Mouse (Mus musculus) monocyte, adult 5-6 weeks (primary cell): ENCODE measurements around the gene Zfp704. TPM values are rescaled to one million over a fixed set of nuclear protein-coding genes. Genes with fewer than 3 reads are reported as not detected.

ENCODE experiments used
- ATAC-seq: fragments of 153-309, 156-312 bp; replicated peaks from 2 replicates; pipeline ENCODE4 v1.8.0; 2017; ENCODE audit warnings: mild to moderate bottlenecking; ENCODE audit not compliant: low TSS enrichment, insufficient number of reproducible peaks, severe bottlenecking, poor library complexity, low FRiP score
- total RNA-seq: library from RNA; stranded (forward); fragments of 200-1000, 200-491, 200-594 nt; gene quantifications from 3 replicates; pipeline ENCODE4 v1.2.3, GENCODE M21; 2017

The Zfp704 gene
- 0.78 to 2.9 TPM (median 2.5 TPM) in 3 replicates for total RNA-seq

DNA sequence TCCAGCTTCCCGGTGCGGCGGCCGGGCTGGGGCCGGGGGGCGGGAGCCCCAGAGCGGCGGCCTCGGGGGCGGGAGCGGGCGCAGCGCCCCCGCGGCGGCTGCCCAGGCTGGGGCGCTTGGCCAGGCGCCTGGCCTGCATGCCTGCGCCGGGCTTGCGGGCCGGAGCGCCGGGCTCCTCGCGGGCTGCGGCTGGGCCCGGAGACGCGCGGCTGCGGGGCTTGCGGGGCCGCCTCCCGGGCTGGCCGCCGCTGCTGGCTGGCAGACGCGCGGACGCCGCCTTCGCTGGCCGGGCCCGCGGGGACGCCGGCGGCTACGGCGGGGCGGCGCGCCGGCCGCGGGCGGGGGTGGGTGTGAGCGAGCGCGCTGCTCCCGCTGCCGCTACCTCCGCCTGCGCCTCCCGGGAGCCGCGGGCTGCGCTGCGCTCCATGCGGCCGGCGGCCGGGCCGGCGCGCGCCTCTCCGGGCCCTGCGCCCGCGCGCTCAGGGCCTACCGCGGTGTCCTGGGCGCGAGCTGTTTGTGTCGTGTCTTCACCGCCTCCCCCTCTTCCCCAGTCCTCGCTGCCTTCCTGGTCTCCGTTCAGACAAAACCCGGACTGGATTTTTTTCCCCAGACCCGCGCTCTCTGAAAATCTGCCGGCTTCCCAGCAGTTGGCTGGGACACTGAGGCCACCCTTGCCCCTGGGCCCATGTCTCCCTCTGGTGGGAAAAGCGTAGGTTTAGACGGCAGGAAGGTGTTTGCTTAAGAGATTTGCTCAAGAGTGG, at the start of gene Zfp704:
Zfp704 (minus strand) TSS at position 505 of the 761 bp plus-strand sequence.
- ATAC-seq: no peak

DNA sequence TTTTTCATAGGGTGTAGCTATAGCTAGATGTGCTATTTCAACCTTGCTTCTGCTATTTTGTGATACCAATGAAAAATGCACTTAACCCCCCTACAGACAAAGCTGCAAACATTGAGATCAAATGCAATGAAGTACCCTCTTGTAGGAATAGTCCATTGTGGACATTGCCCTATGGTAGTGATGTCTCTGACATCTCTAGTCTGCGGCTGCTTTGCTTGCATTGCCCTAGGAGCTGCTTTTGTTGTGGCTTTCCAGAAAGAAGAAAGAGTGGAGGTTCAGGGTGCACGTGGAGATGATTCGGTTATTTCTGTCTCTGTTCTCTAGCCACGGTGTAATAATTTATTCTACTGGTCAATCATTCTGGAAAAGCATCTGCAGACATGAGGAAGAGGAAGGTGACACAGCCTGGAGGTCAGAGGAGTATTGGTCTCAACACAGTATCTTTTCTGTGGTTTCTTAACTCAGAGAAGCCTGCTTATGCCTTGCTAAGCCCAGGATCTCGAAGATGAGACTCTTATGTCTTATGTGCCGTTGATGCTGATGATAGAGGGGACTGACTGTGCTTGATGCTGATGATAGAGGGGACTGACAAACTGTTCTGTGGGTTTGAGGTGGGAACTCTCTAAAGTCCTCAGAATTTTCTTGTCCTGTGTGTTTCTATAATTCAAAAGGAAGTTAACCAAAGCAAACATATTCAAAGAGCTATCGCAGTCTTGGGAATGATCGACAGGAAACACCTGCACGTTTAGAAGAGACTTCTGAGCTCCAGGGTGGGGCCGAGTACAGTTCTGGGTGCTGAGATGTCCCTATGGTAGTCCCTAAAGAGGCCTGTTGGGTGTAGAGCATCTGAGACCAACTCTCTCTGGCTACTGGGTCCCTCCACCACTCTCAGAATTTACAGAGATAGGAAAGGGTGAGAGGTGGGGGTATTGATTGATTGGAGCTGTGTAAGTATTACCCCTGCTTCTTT, 23.4 kb upstream of the Zfp704 start:
- ATAC-seq: no peak

DNA sequence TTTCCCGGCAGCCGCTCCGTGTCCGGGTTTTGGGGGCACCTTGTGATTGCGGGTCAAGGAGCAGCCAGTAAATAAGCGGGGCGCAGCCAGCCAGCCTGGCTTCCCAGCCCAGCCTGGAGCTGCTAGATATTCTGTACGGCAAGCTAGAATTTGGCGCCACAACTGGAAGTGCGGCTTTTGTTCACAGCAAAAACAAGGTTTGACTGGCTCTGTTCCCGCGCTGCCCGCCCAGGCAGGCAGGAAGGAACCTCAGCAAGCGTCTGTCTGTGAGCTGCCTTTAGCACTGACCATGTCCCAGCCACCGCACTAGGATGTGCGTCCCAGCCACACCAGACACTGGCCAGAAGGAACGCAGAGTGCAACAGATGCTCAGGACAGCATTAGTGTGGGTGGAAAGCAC, 20.1 kb upstream of the Zfp704 start:
- no peak for ATAC-seq

GRCm38 (mm10) chr3:9628041-9628440, 18.2 kb upstream of the Zfp704 start:
- ATAC-seq: no peak

GRCm38 (mm10) chr3:9626149-9626548, 16.3 kb upstream of the Zfp704 start:
- ATAC-seq: no peak

GRCm38 (mm10) chr3:9620611-9621010, 10.7 kb upstream of the Zfp704 start:
- no peak for ATAC-seq

DNA sequence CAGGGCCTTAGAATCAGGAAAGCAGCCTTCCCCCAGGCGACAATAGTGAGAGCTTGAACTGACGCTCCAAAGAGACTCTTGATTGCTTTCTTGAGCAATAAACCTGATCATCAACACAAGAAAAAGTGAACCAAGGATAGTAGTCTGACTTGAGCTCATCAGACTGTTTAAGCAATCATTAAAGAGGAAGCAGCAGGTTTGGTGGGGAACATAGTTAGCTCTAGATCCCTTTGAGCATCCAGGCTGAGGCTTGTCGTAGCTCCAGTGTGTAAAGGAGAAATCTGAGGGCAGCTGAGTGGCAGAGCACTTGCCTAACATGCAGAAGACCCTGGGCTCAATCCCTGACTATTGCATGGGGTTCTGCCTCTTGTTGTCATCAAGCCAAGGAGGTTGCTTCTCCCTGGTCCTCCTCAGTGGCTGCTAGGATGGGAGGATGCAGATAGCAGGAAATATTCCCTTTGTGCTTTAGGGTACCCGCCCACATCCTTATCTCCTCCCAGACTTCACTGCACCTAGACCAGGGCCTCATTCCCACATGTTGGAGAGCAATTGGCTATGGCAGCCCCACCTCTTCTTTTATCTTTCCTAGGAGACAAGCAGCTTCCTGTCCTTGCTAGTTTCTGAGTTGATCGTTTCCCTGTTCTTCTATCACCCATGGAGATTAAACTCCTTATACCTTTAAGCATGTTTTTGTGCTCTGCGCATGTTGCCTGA, 9.8 kb upstream of the Zfp704 start:
- ATAC-seq: 0 out of 2 replicates have a peak, but pooled peaks have one; percentile 36

DNA sequence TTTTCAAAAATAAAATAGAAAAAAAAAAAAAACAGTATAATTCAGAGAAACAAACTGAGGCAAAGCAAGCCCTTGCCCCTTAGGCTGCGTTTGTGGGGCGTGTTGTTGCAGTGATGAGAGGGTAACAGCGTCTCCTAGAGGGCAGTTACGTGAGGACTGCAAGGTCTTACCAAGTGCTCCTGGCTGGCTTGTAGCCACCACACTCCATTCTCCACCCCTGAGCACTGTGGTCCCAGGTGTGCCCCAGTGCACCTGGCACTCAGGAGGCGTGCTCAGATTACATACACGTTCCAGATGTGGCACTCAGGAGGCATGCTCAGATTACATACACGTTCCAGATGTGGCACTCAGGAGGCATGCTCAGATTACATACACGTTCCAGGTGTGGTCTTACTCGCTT, 7.2 kb upstream of the Zfp704 start:
- no peak for ATAC-seq

DNA sequence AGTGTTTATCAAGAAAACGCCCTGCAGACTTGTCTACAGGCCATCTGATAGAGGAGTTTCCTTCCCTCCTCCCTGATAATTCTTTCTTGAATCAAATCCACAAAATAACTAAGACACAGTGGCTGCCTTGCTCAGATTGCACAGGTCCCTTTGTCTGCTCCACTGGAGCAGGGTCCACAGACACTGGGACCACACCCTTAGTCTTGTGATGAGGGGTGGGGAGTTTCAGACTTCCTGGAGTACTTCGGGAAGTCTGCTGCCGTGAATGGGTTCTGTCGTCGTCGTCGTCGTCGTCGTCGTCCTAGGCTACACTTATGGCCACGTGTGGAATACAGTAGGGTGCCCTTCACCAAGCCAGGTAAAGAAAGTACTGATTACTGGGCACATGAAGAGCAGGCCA, 4.8 kb upstream of the Zfp704 start:
- ATAC-seq: no peak

DNA sequence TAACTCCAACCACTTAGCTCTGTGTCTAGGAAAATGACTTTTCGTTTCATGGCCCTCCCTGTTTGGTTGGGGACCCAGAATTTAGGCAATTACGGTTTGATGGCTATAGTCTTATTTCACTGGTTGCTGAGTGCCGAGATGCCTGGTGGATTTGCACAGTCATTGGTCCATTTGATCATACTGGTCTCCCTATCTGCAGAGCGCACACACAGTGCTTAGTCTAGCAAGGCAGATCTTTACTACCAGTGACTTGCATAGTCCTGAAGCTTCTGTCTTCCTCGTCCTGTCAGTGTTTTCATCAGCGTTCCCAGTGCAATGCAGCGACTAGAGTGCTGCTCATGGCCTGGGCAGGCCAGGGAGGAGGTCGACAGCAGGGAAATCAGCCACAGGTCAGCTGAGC, 4.1 kb upstream of the Zfp704 start:
- no peak for ATAC-seq

DNA sequence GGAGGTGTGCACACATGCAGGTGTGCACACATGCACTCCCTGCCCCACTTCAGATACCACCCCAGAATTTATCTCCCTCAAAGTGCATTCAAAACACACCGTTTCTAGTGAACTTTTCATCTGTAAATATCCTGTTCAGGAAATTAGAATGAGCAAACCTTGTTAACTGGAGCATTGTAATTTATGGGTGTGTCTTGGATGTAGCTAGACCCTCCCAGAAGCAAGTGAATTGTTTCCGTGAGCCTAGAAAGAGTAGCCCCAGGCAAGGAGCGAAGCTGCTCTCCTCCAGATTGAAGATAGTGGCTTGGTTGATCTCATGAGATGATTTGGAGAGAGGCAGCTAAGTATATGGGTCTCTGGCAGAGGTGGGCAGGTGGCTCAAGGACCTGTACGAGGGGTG, 1.3 kb upstream of the Zfp704 start:
- no peak for ATAC-seq

- ATAC-seq: no peak
These were observed 541 bp upstream of the Zfp704 start for GRCm38 (mm10) chr3:9610426-9610825.

DNA sequence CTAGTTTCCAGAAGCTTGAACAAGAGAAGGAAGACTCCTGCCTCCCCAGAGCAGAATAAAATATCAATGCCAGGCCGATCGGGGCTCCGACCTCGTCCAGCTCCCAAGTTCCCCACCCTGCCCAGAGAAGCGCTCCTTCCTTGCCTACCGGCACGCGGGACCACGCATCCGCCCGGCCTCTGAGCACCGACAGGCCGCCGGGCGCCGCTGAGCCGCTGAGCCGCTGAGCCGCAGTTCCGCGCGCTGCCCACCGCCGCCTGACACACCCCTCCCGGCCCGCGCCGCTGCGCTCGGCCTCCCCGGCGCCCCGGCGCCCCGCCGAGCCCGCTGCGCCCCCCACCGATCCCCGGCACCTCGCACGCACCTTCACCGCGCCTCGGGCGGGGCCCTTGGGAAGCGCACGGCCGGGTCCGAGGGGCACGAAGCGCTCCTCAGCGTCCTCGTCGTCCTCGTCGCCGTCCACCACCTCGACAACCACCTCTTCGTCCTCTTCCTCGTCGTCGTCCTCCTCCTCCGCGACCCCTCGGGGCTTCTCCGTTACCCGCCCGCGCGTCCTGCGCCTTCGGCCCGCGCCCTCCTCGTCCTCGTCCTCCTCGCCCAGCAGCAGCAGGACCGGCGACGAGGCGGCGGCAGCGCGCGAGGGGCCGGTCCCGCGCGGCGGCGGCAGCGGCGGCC, 842 bp downstream of the Zfp704 start:
- ATAC-seq: no peak

GRCm38 (mm10) chr3:9608441-9608905, 1.4 kb downstream of the Zfp704 start:
- peak; percentile 32; the same call in 1 of the 2 replicates for ATAC-seq

DNA sequence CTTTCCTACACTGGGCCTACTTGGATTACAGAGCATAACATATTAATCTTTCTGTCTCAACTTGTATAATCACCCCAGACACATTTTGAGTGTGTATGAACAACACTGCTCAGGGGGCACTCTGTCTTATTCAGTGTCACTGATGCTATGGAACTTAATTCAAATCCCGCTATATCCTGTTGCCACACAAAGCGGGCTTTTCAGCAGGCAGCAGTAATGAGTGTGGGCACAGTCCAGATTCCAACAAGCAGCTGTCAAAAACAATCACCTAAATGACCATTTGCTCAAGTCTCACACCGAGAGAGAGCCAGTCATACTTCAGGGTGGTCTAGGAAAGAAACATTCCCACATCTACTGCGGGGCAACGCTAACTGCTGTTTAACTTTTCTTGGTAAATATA, 2.2 kb downstream of the Zfp704 start:
- ATAC-seq: no peak

DNA sequence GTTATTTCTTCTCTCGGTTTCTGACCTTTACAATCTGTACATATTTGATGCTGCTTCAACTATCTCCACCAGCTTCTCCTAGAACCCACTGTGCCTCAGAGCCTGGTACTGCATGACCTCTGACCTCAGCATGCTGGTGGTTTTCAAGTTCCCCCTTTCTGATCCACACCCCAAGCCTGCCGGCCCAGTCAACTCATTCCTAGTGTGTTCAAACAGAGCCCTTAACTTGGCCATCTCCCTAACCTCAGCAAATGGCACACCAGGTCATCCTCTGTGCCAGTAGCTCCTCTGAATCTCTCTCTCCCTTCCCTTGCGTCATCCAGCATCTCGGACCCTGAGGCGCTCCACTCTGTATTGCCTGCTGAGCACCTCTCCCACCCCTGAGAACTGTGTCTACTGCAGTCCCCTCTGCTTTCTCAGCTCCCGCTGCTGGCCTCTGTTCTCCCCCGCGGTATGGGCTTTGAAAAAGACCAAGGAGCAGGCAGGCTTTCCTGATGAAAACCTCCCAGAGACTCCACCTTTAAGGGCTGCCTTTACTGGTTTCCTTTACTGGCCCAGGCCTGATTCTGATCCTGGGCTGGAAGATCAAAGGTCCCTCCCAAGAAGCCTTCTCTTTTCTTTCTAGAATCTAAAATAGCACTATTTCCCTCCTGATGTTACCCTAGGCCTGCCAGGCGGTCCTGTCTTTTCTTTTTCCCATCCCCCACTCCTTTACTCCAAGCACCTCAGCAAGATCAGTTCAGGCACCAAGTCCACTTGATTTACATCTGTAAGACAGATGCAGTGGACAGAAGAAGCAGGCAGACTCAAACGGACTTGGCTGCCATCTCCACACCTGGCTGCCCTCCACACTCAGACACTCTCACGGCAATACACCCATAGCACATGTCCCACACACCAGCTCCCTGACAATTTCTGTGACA, 3.8 kb downstream of the Zfp704 start:
- peak; percentile 68; the same call in 1 of the 2 replicates for ATAC-seq

DNA sequence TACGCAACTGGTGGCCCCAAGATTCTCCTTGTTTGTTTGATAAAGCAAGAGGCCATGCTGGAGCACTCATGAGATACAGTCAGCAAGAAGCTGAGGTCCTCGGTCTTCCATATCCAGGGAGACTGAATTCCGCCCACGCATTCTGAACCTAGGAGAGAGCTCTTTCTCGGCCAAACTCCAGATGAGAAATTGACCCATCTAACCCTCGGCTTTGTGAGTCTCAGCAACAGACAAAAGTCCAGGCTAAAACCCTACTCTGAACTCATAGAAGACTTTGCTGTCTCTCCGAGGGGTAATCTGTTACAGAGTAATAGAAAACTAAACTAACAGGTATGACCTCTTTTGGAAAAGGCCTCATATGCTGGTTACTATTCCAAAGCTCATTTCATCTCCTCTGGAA, 4.9 kb downstream of the Zfp704 start:
- no peak for ATAC-seq
